Mouse (Mus musculus) forebrain, embryonic 12.5 days (tissue): ENCODE data around the gene Ccdc24. TPM values are rescaled to one million over a fixed set of nuclear protein-coding genes. Genes with fewer than 3 reads are reported as not detected.

Experiments
- polyA plus RNA-seq: library from polyadenylated mRNA; unstranded; fragments of >200 nt; fragmentation: Nextera tagmentation; extraction: Ambion mirVana; gene quantifications from 2 replicates; pipeline ENCODE4 v1.2.1, GENCODE M21; 2016

Gene Ccdc24
- polyA plus RNA-seq, 1 experiment from 2014 or later = 2.1 TPM

Other genes starting within 250 kb of the Ccdc24 start
- gene Dmap1, start 190.3 kb downstream of the Ccdc24 start, polyA plus RNA-seq = 73.1 and 76.4 TPM in 2 replicates
- gene Gm12845, start 148.1 kb downstream of the Ccdc24 start, polyA plus RNA-seq = not detected in 2 replicates
- not detected in 2 replicates for gene Klf17, start 106.9 kb downstream of the Ccdc24 start, polyA plus RNA-seq
- 8.5 and 9.9 TPM in 2 replicates for gene Slc6a9, start 38.1 kb downstream of the Ccdc24 start, polyA plus RNA-seq
- gene B4galt2, start 10.9 kb upstream of the Ccdc24 start, polyA plus RNA-seq = 36.4 and 36.9 TPM in 2 replicates
- 233 TPM in 2 replicates for gene Atp6v0b, start 14.8 kb upstream of the Ccdc24 start, polyA plus RNA-seq
- gene Dph2, start 19.5 kb upstream of the Ccdc24 start, polyA plus RNA-seq = 26.7 and 27.0 TPM in 2 replicates
- 70.8 and 71.4 TPM in 2 replicates for gene Ipo13, start 42.4 kb upstream of the Ccdc24 start, polyA plus RNA-seq
- gene Artn, start 57.2 kb upstream of the Ccdc24 start, polyA plus RNA-seq = 0.23 and 0.33 TPM in 2 replicates